Mouse (Mus musculus) adrenal gland (tissue): Measurements from ENCODE around the gene Rpl31.

Experiments used
- intact Hi-C: fragments of 180-260 bp; cut with DNase I; formaldehyde crosslinking; loops from one replicate; pipeline ENCODE4 v1.15.1; 2025

Rpl31 gene

GRCm38 (mm10) chr1:39361754-39362514, 5.7 kb upstream of the Rpl31 start:
- intact Hi-C loops: no loop called here

DNA sequence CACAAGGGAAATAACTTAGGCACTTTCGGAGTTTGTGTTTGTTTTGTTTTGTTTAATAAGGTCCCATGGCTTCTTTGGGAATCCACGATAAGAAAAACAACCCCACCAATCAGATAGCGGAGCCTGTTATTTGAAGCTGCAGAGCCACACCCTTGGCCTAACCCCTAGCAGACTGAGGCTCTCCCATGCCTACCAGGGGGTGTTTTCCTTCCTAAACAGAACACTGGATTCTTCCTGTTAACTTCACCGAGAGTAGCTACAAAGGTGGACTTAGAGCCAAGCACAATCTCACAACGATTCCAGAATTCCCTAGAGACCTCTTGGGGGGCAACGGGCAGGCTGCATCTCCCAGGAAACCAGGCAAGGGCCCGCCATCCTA, 5.1 kb upstream of the Rpl31 start:
- intact Hi-C loops: no loop called here

GRCm38 (mm10) chr1:39365562-39365961, 2.1 kb upstream of the Rpl31 start:
- intact Hi-C loops: no loop called here

DNA sequence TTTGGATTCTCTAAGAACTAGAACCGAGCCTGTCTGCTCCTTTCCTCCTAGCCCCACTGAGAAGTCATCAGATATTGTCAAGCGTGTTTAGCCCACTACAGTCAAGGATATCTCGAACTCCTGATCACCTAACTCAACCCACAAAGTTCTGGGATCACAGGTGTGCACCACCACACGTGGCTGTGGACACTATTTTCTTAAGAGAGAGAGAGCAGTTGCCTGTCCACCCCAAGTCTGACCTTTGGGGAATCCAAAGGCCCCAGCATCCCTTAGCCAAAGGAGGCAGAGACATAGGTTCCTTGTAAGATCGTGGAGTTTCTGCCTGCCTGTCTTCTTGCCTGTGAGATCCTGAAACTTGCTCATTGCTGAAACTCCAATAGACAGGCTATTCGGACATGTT, 597 bp upstream of the Rpl31 start:
- intact Hi-C loops: no loop called here

DNA sequence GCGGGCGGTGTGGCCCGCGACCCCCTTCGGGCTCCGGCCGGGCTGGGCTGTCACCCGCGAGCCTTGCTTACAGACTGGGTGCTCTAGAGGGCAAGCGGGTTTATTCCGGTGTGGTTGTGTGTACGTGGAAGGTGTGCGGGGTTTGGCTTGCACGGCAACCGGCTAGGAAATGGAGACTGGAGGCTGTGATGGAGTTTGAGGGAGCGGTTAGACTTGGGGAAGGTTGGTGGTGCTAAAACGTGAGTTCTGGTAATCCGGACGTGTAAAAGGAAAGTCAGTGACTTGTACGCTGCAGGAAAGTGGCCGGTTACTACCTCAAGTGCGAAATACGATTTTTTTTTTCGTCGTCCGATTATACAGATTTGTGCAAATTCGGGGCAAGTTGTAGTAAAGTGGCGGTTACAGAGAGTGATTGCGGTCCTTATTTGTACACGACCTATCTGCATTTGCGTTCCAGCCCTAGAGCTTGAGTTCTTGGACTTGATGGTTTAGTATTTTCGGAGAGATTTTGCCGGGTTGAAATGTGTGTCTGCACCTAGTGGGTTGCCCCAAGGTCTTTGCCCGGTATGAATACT, 712 bp downstream of the Rpl31 start:
- intact Hi-C loops: no loop called here

GRCm38 (mm10) chr1:39370431-39370830, 2.8 kb downstream of the Rpl31 start:
- intact Hi-C loops: no loop called here

GRCm38 (mm10) chr1:39372220-39372843, 4.7 kb downstream of the Rpl31 start:
- intact Hi-C loops: no loop called here

DNA sequence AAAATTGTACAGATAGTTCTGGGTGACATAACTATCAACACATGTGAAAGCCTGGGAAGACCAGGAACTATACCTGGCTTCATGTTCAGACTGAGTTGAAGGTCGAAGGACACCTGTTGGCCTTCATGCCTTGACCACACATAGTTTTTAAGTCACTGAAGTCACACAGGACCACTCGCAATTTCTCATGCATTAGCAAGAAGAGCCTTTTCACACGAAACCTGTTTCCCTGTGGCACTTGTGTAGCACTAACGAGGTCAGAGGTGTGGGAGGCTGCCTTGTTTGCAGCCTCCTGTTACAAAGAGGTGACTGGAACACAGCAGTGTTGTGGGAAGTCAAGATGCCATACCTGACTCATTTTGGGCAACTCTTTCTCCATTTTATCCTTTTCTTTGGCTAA, 5.7 kb downstream of the Rpl31 start:
- intact Hi-C loops: no loop called here

- intact Hi-C loops: no loop called here
Measured at GRCm38 (mm10) chr1:39374231-39374809, 6.7 kb downstream of the Rpl31 start.

DNA sequence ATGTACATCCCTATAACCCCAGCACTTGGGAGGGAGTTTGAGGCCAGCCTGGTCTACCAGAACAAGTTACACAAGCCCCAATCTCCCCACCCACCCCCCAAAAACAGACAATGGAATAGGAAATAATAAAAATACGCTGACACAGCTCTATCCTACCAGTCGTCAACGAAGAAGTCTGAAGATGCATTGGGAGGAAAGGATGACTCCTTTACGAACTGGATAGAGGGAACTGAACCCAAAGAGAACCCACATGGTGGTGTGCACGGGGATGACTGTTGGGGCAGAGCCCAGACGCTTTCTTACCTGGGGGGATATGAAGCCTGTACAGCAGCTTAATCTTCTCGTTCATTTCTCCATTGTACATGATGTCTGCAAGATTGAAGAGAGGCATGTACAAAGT, 8.5 kb downstream of the Rpl31 start:
- intact Hi-C loops: no loop called here

- intact Hi-C loops: no loop called here
Measured at GRCm38 (mm10) chr1:39376726-39377240, 9.1 kb downstream of the Rpl31 start.

- intact Hi-C loops: no loop called here
Measured at GRCm38 (mm10) chr1:39378540-39378939, 10.9 kb downstream of the Rpl31 start.

DNA sequence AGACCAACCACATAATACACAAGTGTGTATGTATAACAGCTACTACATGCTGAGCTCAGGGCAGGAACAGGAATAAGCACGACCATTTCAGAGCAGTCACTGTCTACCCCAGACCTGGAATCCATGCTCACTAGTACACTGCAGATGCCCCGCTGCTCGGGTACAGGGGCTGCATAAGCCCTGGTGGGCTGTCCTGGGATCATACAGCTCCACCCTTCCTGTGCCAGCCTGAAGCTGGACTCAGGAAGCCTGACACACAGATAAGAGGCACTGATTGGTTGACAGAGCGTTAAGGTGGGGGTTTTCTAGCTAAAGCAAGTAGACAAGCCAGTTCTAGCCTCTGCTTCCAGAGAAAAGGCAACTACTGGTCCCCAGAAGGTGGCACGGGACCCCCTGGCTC, 11.4 kb downstream of the Rpl31 start:
- intact Hi-C loops: no loop called here

GRCm38 (mm10) chr1:39381017-39381416, 13.4 kb downstream of the Rpl31 start:
- intact Hi-C loops: no loop called here

DNA sequence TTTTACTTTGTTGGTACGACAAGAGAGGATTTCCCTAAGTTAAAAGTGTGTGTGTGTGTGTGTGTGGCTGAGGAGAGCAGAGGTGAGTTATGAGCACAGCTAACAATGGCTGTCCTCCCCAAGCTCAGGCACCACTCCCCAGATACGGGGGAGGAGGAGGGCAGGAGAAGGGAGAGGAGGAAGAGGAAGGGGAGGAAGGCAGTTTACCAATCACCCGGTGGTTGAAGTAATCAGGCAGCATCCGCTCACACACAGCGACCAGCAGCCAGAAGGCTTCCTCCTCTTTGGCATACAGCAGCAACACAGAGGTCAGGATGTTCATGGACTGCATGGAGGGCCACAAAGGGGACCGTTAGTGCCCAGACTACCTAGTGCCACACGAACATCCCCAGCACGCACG, 17.3 kb downstream of the Rpl31 start:
- intact Hi-C loops: no loop called here

DNA sequence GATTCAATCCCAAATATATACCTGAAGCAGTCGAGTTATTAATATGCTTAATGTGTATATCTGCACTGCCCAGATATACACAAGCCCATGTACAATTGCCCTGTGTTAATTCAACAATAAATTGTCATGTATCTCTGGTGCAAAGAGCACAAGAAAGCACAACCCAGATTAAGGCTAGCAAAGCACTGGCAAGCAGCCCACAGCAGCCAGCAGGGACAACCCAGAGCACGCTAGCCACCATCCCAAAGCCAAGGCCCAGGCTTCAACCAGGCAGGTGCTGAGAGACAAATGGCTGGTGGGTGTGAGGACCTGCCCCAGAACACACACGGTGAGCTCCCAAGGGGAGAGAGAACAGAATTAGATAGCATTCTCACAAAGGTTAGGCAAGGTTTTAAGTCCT, 18.8 kb downstream of the Rpl31 start:
- intact Hi-C loops: no loop called here

DNA sequence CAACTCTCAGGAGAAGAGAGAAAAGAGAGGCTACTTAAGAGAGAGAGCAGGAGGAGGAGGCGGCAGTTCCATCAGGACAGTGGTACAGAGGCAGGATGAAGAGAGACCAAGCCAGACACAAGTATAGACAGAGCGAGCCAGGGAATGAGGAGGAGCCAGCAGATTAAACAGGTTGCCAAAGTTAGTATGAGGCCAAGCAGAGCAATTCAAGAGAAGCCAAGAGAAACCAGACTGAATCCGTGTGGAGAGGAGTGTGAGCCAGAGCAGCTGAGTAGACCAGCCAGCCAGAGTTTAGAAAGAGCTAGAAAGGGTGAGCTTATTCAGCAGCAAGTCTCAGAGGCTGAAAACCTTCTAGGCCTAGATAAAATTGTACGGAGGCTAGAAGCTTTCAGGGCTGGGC, 19.9 kb downstream of the Rpl31 start:
- intact Hi-C loops: no loop called here

GRCm38 (mm10) chr1:39388163-39388562, 20.5 kb downstream of the Rpl31 start:
- intact Hi-C loops: no loop called here

DNA sequence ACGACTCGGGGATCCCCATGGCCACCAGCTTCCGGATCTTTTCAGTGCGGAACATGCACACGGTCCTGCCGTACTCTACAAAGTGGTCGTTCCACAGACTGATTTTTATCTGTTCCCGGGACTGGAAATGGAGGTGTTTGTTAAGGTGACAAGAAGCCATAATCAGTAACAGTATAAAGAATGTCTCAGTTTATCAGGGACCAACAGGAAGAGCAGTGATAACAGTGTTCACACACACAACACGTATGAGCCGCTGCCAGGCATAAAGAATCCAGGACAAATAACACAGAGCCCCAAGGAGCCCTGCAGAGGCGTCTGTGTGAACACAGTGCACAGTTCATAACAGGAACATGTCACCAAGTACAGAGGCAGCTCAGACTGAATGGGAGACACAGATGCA, 21.7 kb downstream of the Rpl31 start:
- intact Hi-C loops: no loop called here

DNA sequence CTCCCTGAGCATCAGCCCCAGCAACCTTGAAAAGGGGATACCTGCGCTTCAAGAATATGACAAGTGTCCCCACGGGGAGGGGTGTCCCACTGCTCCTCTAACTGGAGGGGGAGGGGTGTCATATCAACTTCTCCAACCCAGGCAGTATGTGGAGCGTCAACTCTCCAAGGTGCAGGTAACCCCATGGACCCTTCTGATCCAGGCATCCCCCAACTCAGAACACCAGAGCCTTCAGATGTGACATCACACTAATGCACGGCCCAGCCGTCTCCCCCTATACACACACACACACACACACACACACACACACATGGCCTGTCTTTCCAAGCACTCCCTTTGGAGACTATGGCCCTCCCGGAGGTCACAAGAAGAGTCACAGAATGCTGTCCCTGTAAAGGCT, 24.0 kb downstream of the Rpl31 start:
- intact Hi-C loops: loop anchor here (1.0 to 5.0 kb wide), 2 partner anchors 111 to 131 kb away; no protein-coding TSS in a partner anchor

- intact Hi-C loops: loop anchor here (1.0 to 5.0 kb wide), 2 partner anchors 110 to 130 kb away; no protein-coding TSS in a partner anchor
Measured at GRCm38 (mm10) chr1:39392189-39392588, 24.5 kb downstream of the Rpl31 start.
